Mouse (Mus musculus) adrenal gland, postnatal 10 days (tissue): ENCODE results near the gene Gm266. TPM values are rescaled to one million over a fixed set of nuclear protein-coding genes. Genes with fewer than 3 reads are reported as not detected.
"Not testable (repeated sequence)": the region's sequence is repeated elsewhere in the genome, so short reads cannot be mapped to it uniquely, and the experiment has no call there.

Experiments used
- DNase-seq: peaks from one replicate; pipeline ENCODE4 v3.0.0; 2021; ENCODE audit warnings: mixed read lengths
- long read RNA-seq, 2 experiments: library from polyadenylated mRNA; stranded (forward); transcript quantifications; one replicate each; pipeline ENCODE4 v2.0.0; 2021
- total RNA-seq, 2 experiments: library from RNA; stranded (reverse); gene quantifications; 2 replicates each; pipeline ENCODE4 v1.2.3; 2021

Gene Gm266
- 1 to 10 TPM; 1.0 to 1.1 TPM for total RNA-seq
- long read RNA-seq, experiment 1, partial matches to known transcripts: 0 of 2 reads
- long read RNA-seq, experiment 1, other reads (novel, unspliced or antisense): 0 of 2 reads
- long read RNA-seq, experiment 2, partial matches to known transcripts: 0 of 1 reads
- long read RNA-seq, experiment 2, other reads (novel, unspliced or antisense): 0 of 1 reads

- peak; percentile 37 for DNase-seq
Measured at GRCm38 (mm10) chr12:111485652-111486306, at the start of gene Gm266. Gm266 (minus strand) TSS chr12:111485823.

- DNase-seq: peak; percentile 27
Measured at GRCm38 (mm10) chr12:111535281-111535680, 49.7 kb upstream of the Gm266 start.

GRCm38 (mm10) chr12:111533096-111533794 is 47.6 kb upstream of the Gm266 start:
- DNase-seq: no peak

- DNase-seq: no peak
Measured at GRCm38 (mm10) chr12:111529192-111529591, 43.6 kb upstream of the Gm266 start.

- DNase-seq: no peak
Measured at GRCm38 (mm10) chr12:111527643-111528281, 42.1 kb upstream of the Gm266 start.

GRCm38 (mm10) chr12:111524883-111525282 is 39.3 kb upstream of the Gm266 start:
- no peak for DNase-seq

GRCm38 (mm10) chr12:111524469-111524868 is 38.8 kb upstream of the Gm266 start:
- no peak for DNase-seq

- DNase-seq: no peak
Measured at GRCm38 (mm10) chr12:111520994-111521393, 35.4 kb upstream of the Gm266 start.

GRCm38 (mm10) chr12:111519821-111520220 is 34.2 kb upstream of the Gm266 start:
- DNase-seq: no peak

GRCm38 (mm10) chr12:111518391-111518790 is 32.8 kb upstream of the Gm266 start:
- DNase-seq: no peak

GRCm38 (mm10) chr12:111517901-111518300 is 32.3 kb upstream of the Gm266 start:
- no peak for DNase-seq

- DNase-seq: no peak
Measured at GRCm38 (mm10) chr12:111516826-111517225, 31.2 kb upstream of the Gm266 start.

GRCm38 (mm10) chr12:111515920-111516319 is 30.3 kb upstream of the Gm266 start:
- no peak for DNase-seq

GRCm38 (mm10) chr12:111514874-111515649 is 29.4 kb upstream of the Gm266 start:
- DNase-seq: no peak

GRCm38 (mm10) chr12:111514231-111514792 is 28.7 kb upstream of the Gm266 start:
- peak; percentile 76 for DNase-seq

GRCm38 (mm10) chr12:111513673-111514072 is 28.1 kb upstream of the Gm266 start:
- DNase-seq: peak; percentile 77

GRCm38 (mm10) chr12:111512572-111513063 is 27.0 kb upstream of the Gm266 start:
- DNase-seq: no peak

GRCm38 (mm10) chr12:111508438-111508837 is 22.8 kb upstream of the Gm266 start:
- DNase-seq: not testable (repeated sequence)

GRCm38 (mm10) chr12:111507962-111508361 is 22.3 kb upstream of the Gm266 start:
- DNase-seq: no peak

- DNase-seq: no peak
Measured at GRCm38 (mm10) chr12:111507001-111507400, 21.4 kb upstream of the Gm266 start.

GRCm38 (mm10) chr12:111504904-111505303 is 19.3 kb upstream of the Gm266 start:
- DNase-seq: peak; percentile 96

- no peak for DNase-seq
Measured at GRCm38 (mm10) chr12:111503571-111503970, 17.9 kb upstream of the Gm266 start.
